Mouse (Mus musculus) midbrain, embryonic 12.5 days (tissue): ENCODE measurements around the gene Gas2l1. TPM values are rescaled to one million over a fixed set of nuclear protein-coding genes. Genes with fewer than 3 reads are reported as not detected.

Source experiments
- ATAC-seq: fragments of 200-750 bp; cut with Nextera tagmentation; 2 replicates; pipeline ENCODE4 v1.8.0; 2017; ENCODE audit warnings: low read depth, moderate TSS enrichment, moderate library complexity; ENCODE audit not compliant: low FRiP score
- H3K27ac ChIP-seq: fragments of 300-500 bp; sonication (generic); replicated peaks from 2 replicates; pipeline ENCODE4 v1.5.1; 2016; ENCODE audit warnings: mild to moderate bottlenecking
- H3K27me3 ChIP-seq: fragments of 300-500 bp; sonication (generic); 2 replicates; pipeline ENCODE4 v1.6.1; 2016; ENCODE audit warnings: mild to moderate bottlenecking
- H3K36me3 ChIP-seq: fragments of 300-500 bp; sonication (generic); 2 replicates; pipeline ENCODE4 v1.6.1; 2016
- H3K4me1 ChIP-seq: fragments of 300-500 bp; sonication (generic); 2 replicates; pipeline ENCODE4 v1.6.1; 2016
- H3K4me2 ChIP-seq: fragments of 300-500 bp; sonication (generic); replicated peaks from 2 replicates; pipeline ENCODE4 v1.6.1; 2016; ENCODE audit warnings: mild to moderate bottlenecking, moderate library complexity
- H3K4me3 ChIP-seq: fragments of 300-500 bp; sonication (generic); 2 replicates; pipeline ENCODE4 v1.5.1; 2016; ENCODE audit warnings: mild to moderate bottlenecking
- H3K9ac ChIP-seq: fragments of 300-500 bp; sonication (generic); replicated peaks from 2 replicates; pipeline ENCODE4 v1.6.1; 2016; ENCODE audit warnings: mild to moderate bottlenecking, moderate library complexity
- H3K9me3 ChIP-seq: fragments of 300-500 bp; sonication (generic); 2 replicates; pipeline ENCODE4 v1.6.1; 2016; ENCODE audit warnings: mild to moderate bottlenecking
- WGBS: fragments of 180-500 bp; shearing (Covaris S2); methylation state at CpG from one replicate; pipeline ENCODE4 v1.1.7; 2016; 5-methylcytosine and 5-hydroxymethylcytosine counted together
- polyA plus RNA-seq: library from polyadenylated mRNA; unstranded; fragments of >200 nt; fragmentation: Nextera tagmentation; extraction: Ambion mirVana; gene quantifications from 2 replicates; pipeline ENCODE4 v1.2.1, GENCODE M21; 2016

The Gas2l1 gene
- polyA plus RNA-seq, 1 experiment from 2014 or later = 35.0 TPM

GRCm38 (mm10) chr11:5055945-5056938 lies 8.9 kb downstream of the Gas2l1 start:
- Histone ChIP-seq H3K4me2 (0 out of 2 replicates have a peak overlapping the region, but pooled peaks have one; percentile 3), H3K27ac (no peak overlapping the region), H3K27me3 (peaks cover 60% of the 10 kb centered on the region), H3K9me3 (no peaks in the 10 kb centered on the region), H3K4me1 (peaks cover 34% of the 10 kb centered on the region), H3K4me3 (no peak overlapping the region), H3K9ac (peak overlapping the region; percentile 24; the same call in 1 of the 2 replicates), H3K36me3 (no peaks in the 10 kb centered on the region)
- WGBS = 17% methylated on average over 23 of the region's 23 CpGs
- no peak for ATAC-seq

- peaks cover 28% of the 10 kb centered on the region for H3K4me1 ChIP-seq
- no peak overlapping the region for H3K4me2 ChIP-seq
- H3K4me3 ChIP-seq = no peak overlapping the region
- H3K9me3 ChIP-seq = no peaks in the 10 kb centered on the region
- WGBS = 76% methylated on average over 6 of the region's 6 CpGs
- no peak overlapping the region for H3K27ac ChIP-seq
- no peak for ATAC-seq
- no peak overlapping the region for H3K9ac ChIP-seq
- H3K27me3 ChIP-seq = peaks cover 47% of the 10 kb centered on the region
- H3K36me3 ChIP-seq = no peaks in the 10 kb centered on the region
Observed at GRCm38 (mm10) chr11:5054874-5055273, 10.3 kb downstream of the Gas2l1 start.

- Histone ChIP-seq H3K27me3 (peaks cover 40% of the 10 kb centered on the region), H3K9ac (no peak overlapping the region), H3K9me3 (no peaks in the 10 kb centered on the region), H3K36me3 (no peaks in the 10 kb centered on the region), H3K27ac (no peak overlapping the region), H3K4me3 (no peak overlapping the region), H3K4me2 (no peak overlapping the region), H3K4me1 (peaks cover 28% of the 10 kb centered on the region)
- 90% methylated on average over 14 of the region's 14 CpGs for WGBS
- ATAC-seq = no peak
Observed at GRCm38 (mm10) chr11:5054151-5054550, 11.0 kb downstream of the Gas2l1 start.

GRCm38 (mm10) chr11:5052200-5052854 lies 12.8 kb downstream of the Gas2l1 start:
- Histone ChIP-seq H3K4me2 (no peak overlapping the region), H3K9ac (no peak overlapping the region), H3K4me3 (no peak overlapping the region), H3K9me3 (no peaks in the 10 kb centered on the region), H3K4me1 (peaks cover 17% of the 10 kb centered on the region), H3K27me3 (peaks cover 21% of the 10 kb centered on the region), H3K27ac (no peak overlapping the region), H3K36me3 (no peaks in the 10 kb centered on the region)
- ATAC-seq = no peak
- WGBS = 81% methylated on average over 10 of the region's 10 CpGs

- Histone ChIP-seq H3K4me2 (no peak overlapping the region), H3K36me3 (no peaks in the 10 kb centered on the region), H3K4me1 (peaks cover 10% of the 10 kb centered on the region), H3K4me3 (no peak overlapping the region), H3K27me3 (peaks cover 14% of the 10 kb centered on the region), H3K27ac (no peak overlapping the region), H3K9ac (no peak overlapping the region), H3K9me3 (no peaks in the 10 kb centered on the region)
- 77% methylated on average over 10 of the region's 10 CpGs for WGBS
- no peak for ATAC-seq
Observed at GRCm38 (mm10) chr11:5051629-5052028, 13.5 kb downstream of the Gas2l1 start.

- Histone ChIP-seq H3K9ac (no peak overlapping the region), H3K4me2 (no peak overlapping the region), H3K4me1 (no peaks in the 10 kb centered on the region), H3K4me3 (no peak overlapping the region), H3K27ac (no peak overlapping the region), H3K36me3 (peaks cover 17% of the 10 kb centered on the region), H3K9me3 (no peaks in the 10 kb centered on the region), H3K27me3 (no peaks in the 10 kb centered on the region)
- WGBS = 55% methylated on average over 12 of the region's 12 CpGs
- no peak for ATAC-seq
Observed at GRCm38 (mm10) chr11:5046321-5046926, 18.7 kb downstream of the Gas2l1 start.

GRCm38 (mm10) chr11:5042645-5043381 lies 22.3 kb downstream of the Gas2l1 start:
- peaks cover 52% of the 10 kb centered on the region for H3K36me3 ChIP-seq

GRCm38 (mm10) chr11:5041144-5041780 lies 23.9 kb downstream of the Gas2l1 start:
- Histone ChIP-seq H3K27ac (no peak overlapping the region), H3K9me3 (no peaks in the 10 kb centered on the region), H3K4me2 (no peak overlapping the region), H3K4me3 (no peak overlapping the region), H3K4me1 (no peaks in the 10 kb centered on the region), H3K36me3 (peaks cover 68% of the 10 kb centered on the region), H3K27me3 (no peaks in the 10 kb centered on the region), H3K9ac (no peak overlapping the region)
- 83% methylated on average over 18 of the region's 18 CpGs for WGBS
- ATAC-seq = no peak

More at GRCm38 (mm10) chr11:5042645-5043381, 22.3 kb downstream of the Gas2l1 start:
- Histone ChIP-seq H3K9me3 (no peaks in the 10 kb centered on the region), H3K4me3 (no peak overlapping the region), H3K4me2 (no peak overlapping the region), H3K27me3 (no peaks in the 10 kb centered on the region), H3K9ac (no peak overlapping the region), H3K4me1 (no peaks in the 10 kb centered on the region), H3K27ac (no peak overlapping the region)
- 95% methylated on average over 8 of the region's 8 CpGs for WGBS
- ATAC-seq = no peak

GRCm38 (mm10) chr11:5040585-5040984 lies 24.5 kb downstream of the Gas2l1 start:
- ATAC-seq = no peak
- 96% methylated on average over 5 of the region's 5 CpGs for WGBS
- Histone ChIP-seq H3K36me3 (peaks cover 75% of the 10 kb centered on the region), H3K4me3 (no peak overlapping the region), H3K9ac (no peak overlapping the region), H3K27me3 (no peaks in the 10 kb centered on the region), H3K9me3 (no peaks in the 10 kb centered on the region), H3K27ac (no peak overlapping the region), H3K4me1 (no peaks in the 10 kb centered on the region), H3K4me2 (no peak overlapping the region)

GRCm38 (mm10) chr11:5037146-5037854 lies 27.8 kb downstream of the Gas2l1 start:
- Histone ChIP-seq H3K36me3 (peaks cover 99% of the 10 kb centered on the region), H3K27me3 (no peaks in the 10 kb centered on the region), H3K4me1 (no peaks in the 10 kb centered on the region), H3K9me3 (no peaks in the 10 kb centered on the region), H3K9ac (no peak overlapping the region), H3K4me2 (no peak overlapping the region), H3K27ac (no peak overlapping the region), H3K4me3 (no peak overlapping the region)
- no peak for ATAC-seq
- 89% methylated on average over 8 of the region's 8 CpGs for WGBS

- H3K4me1 ChIP-seq = no peaks in the 10 kb centered on the region
- H3K4me2 ChIP-seq = no peak overlapping the region
- no peak overlapping the region for H3K27ac ChIP-seq
- no peaks in the 10 kb centered on the region for H3K9me3 ChIP-seq
- ATAC-seq = no peak
- no peak overlapping the region for H3K4me3 ChIP-seq
- peaks cover 99% of the 10 kb centered on the region for H3K36me3 ChIP-seq
- H3K9ac ChIP-seq = no peak overlapping the region
- no peaks in the 10 kb centered on the region for H3K27me3 ChIP-seq
- 93% methylated on average over 4 of the region's 4 CpGs for WGBS
Observed at GRCm38 (mm10) chr11:5035421-5035820, 29.7 kb downstream of the Gas2l1 start.
